Mouse (Mus musculus) CD4-positive helper T cell, adult 2 months (primary cell): ENCODE measurements around the gene 4931408C20Rik.

Experiments used
- DNase-seq: peaks from one replicate; pipeline ENCODE4 v3.0.0-alpha.2; 2012; ENCODE audit warnings: low read depth, missing footprints, low spot score

Gene 4931408C20Rik

DNA sequence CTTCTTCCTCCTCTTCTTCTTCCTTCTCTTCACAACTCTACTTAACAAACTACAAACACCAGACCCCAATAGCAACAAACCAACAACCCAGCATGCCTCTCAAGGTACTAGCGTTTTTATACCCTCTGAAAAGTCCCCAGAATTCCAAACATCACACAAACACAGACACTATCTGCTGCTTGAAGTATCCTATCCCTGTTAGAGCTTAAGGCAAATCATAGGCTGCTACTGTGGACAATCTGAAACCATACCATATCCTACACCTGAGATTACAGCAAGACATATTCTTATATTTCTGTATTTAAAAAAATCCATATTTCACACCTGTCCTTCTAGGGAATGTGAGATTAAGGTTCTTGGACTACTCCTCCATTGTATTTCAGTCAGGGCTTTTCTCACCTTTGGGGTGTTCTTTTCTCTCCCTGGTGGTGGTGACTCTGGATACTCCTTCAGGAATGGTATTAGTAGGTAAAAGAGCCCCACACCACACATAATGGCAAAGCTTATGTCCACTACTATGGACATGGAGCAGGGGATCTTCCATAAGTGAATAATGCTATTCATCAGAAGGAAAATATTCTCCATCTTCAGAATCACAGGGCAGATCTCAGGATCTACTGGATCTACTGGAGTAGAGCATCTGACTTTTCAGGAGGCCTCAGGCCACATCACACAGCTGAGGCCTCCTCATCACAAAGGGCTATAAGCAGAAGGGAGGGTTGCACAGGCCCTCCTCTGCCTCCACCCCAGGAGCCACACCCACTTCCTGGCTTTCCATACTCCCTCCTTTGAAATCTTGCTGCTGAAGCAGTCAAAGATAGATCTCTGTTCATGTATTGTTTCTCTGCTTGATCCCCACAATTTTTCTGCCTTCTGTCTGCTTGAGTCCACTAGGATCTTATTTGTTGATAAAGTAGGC is at the start of gene 4931408C20Rik:
4931408C20Rik (minus strand) TSS at position 619 of the 919 bp plus-strand sequence.
- peak; percentile 25 for DNase-seq

DNA sequence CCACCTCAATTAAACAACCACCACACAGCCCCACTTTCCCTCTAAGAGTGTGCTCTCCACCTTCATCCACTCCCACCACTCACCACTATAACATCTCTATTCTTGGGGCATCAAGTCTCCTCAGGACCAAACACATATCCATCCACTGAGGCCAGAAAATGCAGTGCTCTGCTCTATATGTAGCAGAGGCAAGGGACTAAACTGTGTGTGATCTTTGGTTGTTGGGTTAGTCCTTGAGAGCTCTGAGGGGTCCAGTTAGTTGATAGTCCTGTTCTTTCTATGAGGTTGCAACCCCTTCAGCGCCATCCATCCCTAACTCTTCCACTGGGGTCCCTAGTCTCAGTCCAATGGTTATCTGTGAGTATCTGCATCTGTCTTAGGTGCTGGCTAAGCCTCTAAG is 666 bp upstream of the 4931408C20Rik start:
- peak; percentile 17 for DNase-seq

- peak; percentile 11 for DNase-seq
These were observed 1.1 kb downstream of the 4931408C20Rik start for GRCm38 (mm10) chr1:26685952-26686693.

- no peak for DNase-seq
These were observed 1.9 kb downstream of the 4931408C20Rik start for GRCm38 (mm10) chr1:26685383-26685782.

- DNase-seq: no peak
These were observed 37.4 kb downstream of the 4931408C20Rik start for GRCm38 (mm10) chr1:26649704-26650388.

DNA sequence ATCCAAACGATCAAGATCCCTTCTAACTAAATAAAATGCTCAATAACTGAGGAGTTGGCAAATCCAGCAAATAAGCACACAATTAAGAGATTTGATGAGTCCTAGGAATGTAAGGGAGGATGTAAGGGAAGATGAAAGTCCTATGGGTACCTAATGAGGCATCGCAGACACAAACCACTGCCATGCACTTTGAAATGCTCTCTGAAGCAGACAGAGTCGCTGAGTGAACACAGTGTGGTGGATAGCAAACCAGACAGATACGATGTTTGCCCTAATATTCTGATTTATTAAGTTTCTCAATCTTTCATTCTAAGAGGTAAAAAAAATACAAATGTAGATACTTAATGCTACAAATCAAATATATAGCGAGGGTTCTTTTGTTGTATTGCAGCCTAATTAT is 51.2 kb downstream of the 4931408C20Rik start:
- no peak for DNase-seq
